Mouse (Mus musculus) midbrain, embryonic 12.5 days (tissue): ENCODE data around the gene Itk. TPM values are rescaled to one million over a fixed set of nuclear protein-coding genes. Genes with fewer than 3 reads are reported as not detected.
A peak's percentile ranks its signal among the peaks of the same experiment; 100 is the strongest.

ENCODE experiments used
- ATAC-seq: fragments of 200-750 bp; cut with Nextera tagmentation; 2 replicates; pipeline ENCODE4 v1.8.0; 2017; ENCODE audit warnings: low read depth, moderate TSS enrichment, moderate library complexity; ENCODE audit not compliant: low FRiP score
- H3K27ac ChIP-seq: fragments of 300-500 bp; sonication (generic); replicated peaks from 2 replicates; pipeline ENCODE4 v1.5.1; 2016; ENCODE audit warnings: mild to moderate bottlenecking
- H3K27me3 ChIP-seq: fragments of 300-500 bp; sonication (generic); 2 replicates; pipeline ENCODE4 v1.6.1; 2016; ENCODE audit warnings: mild to moderate bottlenecking
- H3K36me3 ChIP-seq: fragments of 300-500 bp; sonication (generic); 2 replicates; pipeline ENCODE4 v1.6.1; 2016
- H3K4me1 ChIP-seq: fragments of 300-500 bp; sonication (generic); 2 replicates; pipeline ENCODE4 v1.6.1; 2016
- H3K4me2 ChIP-seq: fragments of 300-500 bp; sonication (generic); replicated peaks from 2 replicates; pipeline ENCODE4 v1.6.1; 2016; ENCODE audit warnings: mild to moderate bottlenecking, moderate library complexity
- H3K4me3 ChIP-seq: fragments of 300-500 bp; sonication (generic); 2 replicates; pipeline ENCODE4 v1.5.1; 2016; ENCODE audit warnings: mild to moderate bottlenecking
- H3K9ac ChIP-seq: fragments of 300-500 bp; sonication (generic); replicated peaks from 2 replicates; pipeline ENCODE4 v1.6.1; 2016; ENCODE audit warnings: mild to moderate bottlenecking, moderate library complexity
- H3K9me3 ChIP-seq: fragments of 300-500 bp; sonication (generic); 2 replicates; pipeline ENCODE4 v1.6.1; 2016; ENCODE audit warnings: mild to moderate bottlenecking
- WGBS: fragments of 180-500 bp; shearing (Covaris S2); methylation state at CpG from one replicate; pipeline ENCODE4 v1.1.7; 2016; 5-methylcytosine and 5-hydroxymethylcytosine counted together
- polyA plus RNA-seq: library from polyadenylated mRNA; unstranded; fragments of >200 nt; fragmentation: Nextera tagmentation; extraction: Ambion mirVana; gene quantifications from 2 replicates; pipeline ENCODE4 v1.2.1, GENCODE M21; 2016

Itk gene
- polyA plus RNA-seq, 1 experiment from 2014 or later = 0.06 TPM

DNA sequence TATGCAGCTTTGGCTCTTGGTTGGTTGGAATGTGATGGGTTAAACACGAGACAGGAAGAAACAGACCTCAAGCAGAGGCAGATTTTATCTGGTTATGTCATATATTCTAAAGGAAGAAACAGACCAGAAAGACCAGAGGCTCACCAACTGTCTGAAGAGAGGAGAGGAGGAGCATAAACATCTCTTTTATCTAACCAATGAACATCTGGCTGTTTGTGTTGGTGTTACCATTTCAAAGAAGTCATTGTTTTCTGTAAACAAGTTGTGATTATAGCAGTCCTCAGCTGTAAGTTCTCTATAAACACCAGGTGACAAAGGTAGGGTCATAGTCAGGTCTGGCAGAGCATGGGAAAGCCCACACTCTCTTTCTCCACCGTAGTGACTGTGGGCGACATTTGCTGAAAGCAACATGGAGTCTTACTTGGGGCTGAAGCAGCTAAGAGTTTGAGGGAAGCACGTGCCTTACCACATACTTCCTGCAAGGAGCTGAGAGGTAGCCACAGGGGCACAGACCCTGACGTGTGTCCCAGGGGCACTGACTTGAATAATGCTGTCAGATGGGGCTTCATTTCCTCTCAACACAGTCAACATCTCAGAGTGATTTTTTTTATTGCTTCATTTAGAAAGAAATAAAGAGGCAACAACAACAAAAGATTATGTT lies 45.3 kb downstream of the Itk start:
- H3K4me3 ChIP-seq = no peak overlapping the region
- H3K27ac ChIP-seq = no peak overlapping the region
- WGBS = 65% methylated on average over 5 of the region's 5 CpGs
- ATAC-seq = no peak
- no peaks in the 10 kb centered on the region for H3K36me3 ChIP-seq
- no peak overlapping the region for H3K4me2 ChIP-seq
- no peak overlapping the region for H3K9ac ChIP-seq
- no peaks in the 10 kb centered on the region for H3K4me1 ChIP-seq
- H3K9me3 ChIP-seq = no peaks in the 10 kb centered on the region
- H3K27me3 ChIP-seq = no peaks in the 10 kb centered on the region

DNA sequence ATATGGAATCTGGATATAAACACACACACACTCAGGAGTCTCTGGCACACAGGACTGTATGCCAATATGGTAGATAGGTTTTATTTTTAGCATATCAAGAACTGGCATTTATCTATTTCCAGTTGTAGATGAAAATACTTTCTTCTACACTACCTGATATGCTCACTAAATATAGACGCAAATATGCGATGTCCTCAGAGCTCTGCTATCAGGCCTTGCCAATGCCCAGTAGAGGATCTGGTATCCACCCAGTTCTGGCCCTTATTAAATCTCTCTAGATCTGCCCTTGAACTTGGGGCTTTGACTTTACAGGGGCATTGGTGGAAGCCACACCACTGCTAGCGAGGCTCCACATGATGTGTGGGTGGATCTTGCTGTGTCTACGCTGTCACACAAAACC lies 47.4 kb downstream of the Itk start:
- H3K9ac ChIP-seq = no peak overlapping the region
- H3K4me3 ChIP-seq = no peak overlapping the region
- H3K4me1 ChIP-seq = no peaks in the 10 kb centered on the region
- no peak overlapping the region for H3K27ac ChIP-seq
- no peaks in the 10 kb centered on the region for H3K27me3 ChIP-seq
- WGBS = 89% methylated on average over 4 of the region's 4 CpGs
- H3K4me2 ChIP-seq = no peak overlapping the region
- no peaks in the 10 kb centered on the region for H3K36me3 ChIP-seq
- H3K9me3 ChIP-seq = no peaks in the 10 kb centered on the region
- ATAC-seq = no peak

DNA sequence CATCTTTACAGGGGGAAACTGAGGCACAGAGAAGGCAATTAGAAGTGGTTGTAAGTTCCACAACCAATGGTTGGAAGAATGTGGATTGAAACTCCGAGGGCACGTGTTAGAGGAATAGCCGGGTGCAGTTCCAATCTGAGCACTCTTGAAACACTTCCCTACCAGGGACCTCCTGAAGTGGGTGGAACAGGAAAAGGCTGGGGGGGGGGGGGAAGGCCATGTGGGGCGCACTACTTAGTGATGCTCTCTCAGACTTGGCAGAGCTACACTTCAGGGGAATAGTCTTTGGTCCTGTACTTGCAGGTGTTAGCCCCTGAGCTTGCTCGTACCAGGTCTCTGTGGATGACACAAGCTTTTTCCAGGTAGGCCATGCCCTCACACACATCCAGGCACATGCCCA lies 53.3 kb downstream of the Itk start:
- no peak overlapping the region for H3K9ac ChIP-seq
- no peak for ATAC-seq
- WGBS = 91% methylated on average over 5 of the region's 5 CpGs

DNA sequence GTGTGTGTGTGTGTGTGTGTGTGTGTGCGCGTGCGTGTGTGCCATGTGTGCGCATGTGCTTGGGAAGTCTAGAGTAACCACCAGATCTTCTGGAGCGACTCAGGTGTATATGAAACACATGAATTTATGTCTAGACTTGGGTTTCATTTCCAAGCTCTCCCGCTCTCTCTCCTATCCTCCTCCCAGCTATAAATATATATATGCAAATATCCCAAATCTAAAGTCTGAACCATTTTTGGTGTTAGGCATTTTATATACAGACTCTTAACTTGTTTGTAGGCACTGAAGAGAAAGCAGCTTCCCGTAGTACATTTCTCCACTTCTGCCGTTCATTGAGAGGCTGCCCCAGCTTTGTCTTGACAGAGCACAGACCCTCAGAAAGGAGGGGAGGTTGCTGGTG lies 57.1 kb downstream of the Itk start:
- Histone ChIP-seq H3K4me3 (no peak overlapping the region), H3K9ac (no peak overlapping the region), H3K9me3 (no peaks in the 10 kb centered on the region), H3K27me3 (no peaks in the 10 kb centered on the region), H3K4me1 (no peaks in the 10 kb centered on the region), H3K4me2 (no peak overlapping the region), H3K36me3 (no peaks in the 10 kb centered on the region), H3K27ac (no peak overlapping the region)
- ATAC-seq = no peak
- WGBS = 88% methylated on average over 8 of the region's 8 CpGs

More for the DNA sequence above, 53.3 kb downstream of the Itk start:
- no peak overlapping the region for H3K4me2 ChIP-seq
- H3K9me3 ChIP-seq = no peaks in the 10 kb centered on the region
- H3K36me3 ChIP-seq = no peaks in the 10 kb centered on the region
- H3K27ac ChIP-seq = no peak overlapping the region
- H3K27me3 ChIP-seq = no peaks in the 10 kb centered on the region
- H3K4me1 ChIP-seq = no peaks in the 10 kb centered on the region
- H3K4me3 ChIP-seq = no peak overlapping the region

DNA sequence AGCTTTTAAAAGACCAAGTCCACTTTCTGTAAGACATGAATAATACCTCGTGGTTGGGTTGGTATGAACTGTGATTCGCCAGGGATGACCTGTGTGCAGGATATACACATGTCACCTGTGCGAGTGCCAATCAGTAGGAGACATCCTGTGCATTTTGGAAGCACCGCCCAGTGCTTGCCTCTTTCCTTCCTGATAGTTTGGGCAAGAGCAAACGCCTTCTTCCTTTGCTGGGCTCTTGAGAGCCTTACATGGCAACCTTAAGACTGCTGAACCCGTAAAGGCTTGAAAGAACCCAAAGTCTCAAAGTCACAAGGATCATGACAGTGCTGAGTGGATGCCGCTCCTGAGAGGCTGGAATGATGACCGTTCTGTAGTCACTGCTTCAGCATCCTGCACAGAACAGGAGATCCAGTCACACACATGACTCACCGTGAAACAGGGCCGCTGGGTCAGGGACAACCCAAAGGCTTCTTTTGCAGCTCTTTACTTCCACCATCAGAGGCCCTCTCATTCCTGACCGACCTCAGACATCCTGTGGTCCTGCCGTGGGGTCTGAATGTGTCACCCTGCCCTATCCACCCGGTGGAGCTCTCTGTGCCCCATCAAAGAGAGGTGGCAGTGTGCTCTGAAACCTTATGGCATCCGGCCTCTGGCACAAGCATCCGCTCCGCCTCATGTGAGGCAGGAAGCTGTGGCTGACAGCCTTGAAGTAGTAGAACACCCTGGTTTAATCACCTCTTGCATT lies 62.9 kb downstream of the Itk start:
- Histone ChIP-seq H3K27me3 (no peaks in the 10 kb centered on the region), H3K4me3 (no peak overlapping the region), H3K9ac (no peak overlapping the region), H3K9me3 (no peaks in the 10 kb centered on the region), H3K27ac (no peak overlapping the region), H3K4me2 (no peak overlapping the region), H3K4me1 (no peaks in the 10 kb centered on the region), H3K36me3 (no peaks in the 10 kb centered on the region)
- no peak for ATAC-seq
- 90% methylated on average over 16 of the region's 16 CpGs for WGBS

DNA sequence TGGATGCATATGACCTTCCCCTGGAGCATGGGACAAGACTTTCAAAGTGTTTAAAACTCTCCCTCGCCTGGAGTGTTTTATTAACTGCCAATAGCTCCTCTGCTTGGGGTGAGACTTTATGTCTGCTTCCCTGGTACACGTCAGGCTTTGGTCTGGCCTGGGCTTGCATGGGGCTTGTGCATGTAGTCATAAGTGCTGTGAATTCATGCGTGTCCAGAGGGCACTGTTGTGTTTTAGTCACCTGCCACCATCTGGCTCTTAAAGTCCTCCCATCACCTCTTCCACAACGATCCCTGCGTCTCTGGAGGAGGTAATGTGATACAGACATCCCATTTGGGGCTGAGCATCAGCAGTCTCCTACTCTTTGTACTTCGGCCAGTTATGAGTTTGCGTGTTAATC lies 67.8 kb downstream of the Itk start:
- Histone ChIP-seq H3K9ac (no peak overlapping the region), H3K27ac (no peak overlapping the region), H3K9me3 (no peaks in the 10 kb centered on the region), H3K4me3 (no peak overlapping the region), H3K4me1 (no peaks in the 10 kb centered on the region), H3K27me3 (no peaks in the 10 kb centered on the region), H3K4me2 (no peak overlapping the region), H3K36me3 (no peaks in the 10 kb centered on the region)
- ATAC-seq = no peak
- WGBS = 85% methylated on average over 7 of the region's 7 CpGs

DNA sequence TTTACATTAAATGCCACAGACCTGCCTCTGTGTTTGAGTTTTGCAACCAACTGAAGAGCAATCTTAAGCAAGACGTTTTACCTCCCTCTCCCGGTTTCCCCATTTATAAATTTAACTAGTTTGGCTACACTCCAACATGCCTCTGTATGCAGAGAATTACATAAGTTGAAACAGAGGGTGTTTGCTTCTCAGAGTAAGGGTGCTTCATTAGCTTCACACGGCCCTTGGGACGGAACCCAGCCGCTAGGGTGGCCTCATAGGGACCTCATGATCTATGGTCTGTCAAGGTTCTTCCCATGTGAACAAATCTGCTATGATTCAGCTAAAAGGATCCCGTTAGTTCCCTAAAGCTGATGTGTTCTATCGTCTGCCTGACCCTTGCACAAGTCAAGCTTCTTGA lies 74.8 kb downstream of the Itk start:
- Histone ChIP-seq H3K27me3 (0 out of 2 replicates have a peak, but pooled peaks cover 9% of the 10 kb centered on the region), H3K4me1 (peaks cover 23% of the 10 kb centered on the region), H3K4me2 (no peak overlapping the region), H3K9me3 (no peaks in the 10 kb centered on the region), H3K9ac (no peak overlapping the region), H3K27ac (no peak overlapping the region), H3K4me3 (no peak overlapping the region), H3K36me3 (no peaks in the 10 kb centered on the region)
- ATAC-seq = no peak
- whole genome bisulfite sequencing = 90% methylated on average over 7 of the region's 7 CpGs

DNA sequence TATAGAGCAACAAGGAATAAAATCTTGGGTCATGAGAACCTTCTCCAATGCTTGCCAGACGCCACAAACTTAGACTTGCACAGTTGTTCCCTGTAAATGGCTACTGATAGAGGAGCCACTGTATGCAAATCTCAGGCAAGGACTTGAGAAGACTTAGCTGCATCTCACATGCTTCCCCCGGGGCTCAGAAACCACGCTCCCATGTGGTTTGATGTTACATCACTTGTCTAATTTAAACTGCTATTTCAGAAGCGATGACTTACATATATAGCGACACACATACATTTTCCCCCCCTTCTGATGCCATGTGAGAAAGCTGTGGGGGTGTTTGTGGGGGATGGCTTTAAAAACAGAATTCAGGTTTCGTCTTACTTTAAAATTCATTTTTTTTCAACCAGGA lies 75.5 kb downstream of the Itk start:
- H3K9me3 ChIP-seq = no peaks in the 10 kb centered on the region
- peaks cover 30% of the 10 kb centered on the region for H3K4me1 ChIP-seq
- H3K9ac ChIP-seq = no peak overlapping the region
- no peak overlapping the region for H3K4me2 ChIP-seq
- H3K4me3 ChIP-seq = no peak overlapping the region
- no peak for ATAC-seq
- 0 out of 2 replicates have a peak, but pooled peaks cover 9% of the 10 kb centered on the region for H3K27me3 ChIP-seq
- whole genome bisulfite sequencing = 90% methylated on average over 6 of the region's 6 CpGs
- no peaks in the 10 kb centered on the region for H3K36me3 ChIP-seq
- no peak overlapping the region for H3K27ac ChIP-seq

DNA sequence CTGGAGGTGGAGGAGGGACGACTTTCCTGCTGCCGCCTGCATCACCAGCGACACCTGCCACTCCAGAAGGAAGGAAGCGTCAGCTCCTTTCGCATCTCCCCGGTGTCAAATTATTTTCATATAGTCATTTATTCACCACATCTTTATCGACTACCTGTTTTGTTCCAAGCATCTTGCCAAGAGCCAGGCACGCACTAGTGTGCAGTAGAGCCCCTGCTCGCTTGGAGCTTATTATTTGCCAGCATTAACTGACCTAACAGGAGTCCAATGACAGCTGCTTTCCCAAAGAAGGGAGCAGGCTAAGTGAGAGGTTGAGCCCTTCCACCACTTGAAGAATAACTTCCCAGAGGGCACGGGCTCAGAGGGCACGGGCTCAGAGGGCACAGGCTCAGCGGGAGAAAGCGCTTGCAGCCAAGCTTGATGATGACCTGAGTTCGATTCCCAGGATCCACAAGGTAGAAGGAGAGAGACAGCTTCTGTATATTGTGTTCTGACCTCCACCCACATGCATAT lies 76.7 kb downstream of the Itk start, which contains the start of gene Cyfip2:
Gene Cyfip2 (minus strand): TSS at position 337 of the 513 bp plus-strand sequence.
- Histone ChIP-seq H3K9me3 (no peaks in the 10 kb centered on the region), H3K27ac (peak within 1 kb of the TSS; percentile 86), H3K4me3 (peak within 1 kb of the TSS; percentile 90), H3K27me3 (0 out of 2 replicates have a peak, but pooled peaks cover 9% of the 10 kb centered on the region), H3K9ac (peak within 1 kb of the TSS; percentile 90), H3K36me3 (no peaks in the 10 kb centered on the region), H3K4me1 (peaks cover 31% of the 10 kb centered on the region), H3K4me2 (peak within 1 kb of the TSS; percentile 91)
- WGBS = 3% methylated on average over 14 of the region's 14 CpGs
- peak; percentile 31 for ATAC-seq

DNA sequence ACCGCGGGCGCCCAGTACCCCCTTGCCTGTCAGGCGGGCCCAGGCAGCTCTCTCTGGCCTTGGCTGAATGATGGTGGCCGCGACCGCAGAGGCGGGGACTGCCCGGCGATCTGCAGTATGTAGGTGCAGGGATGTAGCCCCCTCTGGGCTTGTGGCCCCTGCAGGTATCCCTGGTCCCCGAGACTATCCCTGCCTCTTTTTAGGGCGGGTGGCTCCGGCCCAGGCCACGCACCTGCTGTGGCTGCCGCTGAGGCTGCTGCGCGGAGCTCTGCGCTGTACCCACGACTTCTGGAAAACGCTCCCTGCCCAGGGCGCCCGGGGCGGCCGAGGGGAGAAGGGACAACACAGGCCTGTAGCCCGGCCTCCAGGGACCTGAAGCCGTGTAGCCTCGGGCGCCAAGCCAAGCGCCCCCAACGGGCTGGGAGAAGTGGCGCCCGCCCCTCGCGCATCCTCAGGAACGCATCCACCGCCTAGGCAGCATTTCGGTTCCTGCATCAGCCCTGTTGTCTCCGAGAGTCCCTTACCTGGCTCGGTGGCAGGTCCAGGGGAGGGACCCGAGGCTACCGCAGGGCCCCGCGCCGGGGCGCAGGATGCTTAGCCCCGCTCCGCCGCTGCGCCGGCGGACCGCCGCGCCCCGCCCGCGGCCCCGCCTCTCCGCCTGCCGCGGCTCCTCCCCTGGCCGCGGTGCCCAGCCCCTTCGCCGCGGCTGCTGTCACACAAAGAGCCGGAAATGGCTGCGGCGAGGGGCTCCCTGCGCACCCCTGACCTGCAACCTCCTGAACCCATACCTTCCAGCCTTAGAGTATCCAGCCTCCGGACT lies 77.4 kb downstream of the Itk start:
- Histone ChIP-seq H3K36me3 (no peaks in the 10 kb centered on the region), H3K4me2 (peak overlapping the region; percentile 91), H3K4me1 (peaks cover 31% of the 10 kb centered on the region), H3K9me3 (no peaks in the 10 kb centered on the region), H3K27me3 (0 out of 2 replicates have a peak, but pooled peaks cover 9% of the 10 kb centered on the region), H3K27ac (peak overlapping the region; percentile 86), H3K4me3 (peak overlapping the region; percentile 90), H3K9ac (peak overlapping the region; percentile 90)
- WGBS = 2% methylated on average over 61 of the region's 71 CpGs
- ATAC-seq = peak; percentile 90

DNA sequence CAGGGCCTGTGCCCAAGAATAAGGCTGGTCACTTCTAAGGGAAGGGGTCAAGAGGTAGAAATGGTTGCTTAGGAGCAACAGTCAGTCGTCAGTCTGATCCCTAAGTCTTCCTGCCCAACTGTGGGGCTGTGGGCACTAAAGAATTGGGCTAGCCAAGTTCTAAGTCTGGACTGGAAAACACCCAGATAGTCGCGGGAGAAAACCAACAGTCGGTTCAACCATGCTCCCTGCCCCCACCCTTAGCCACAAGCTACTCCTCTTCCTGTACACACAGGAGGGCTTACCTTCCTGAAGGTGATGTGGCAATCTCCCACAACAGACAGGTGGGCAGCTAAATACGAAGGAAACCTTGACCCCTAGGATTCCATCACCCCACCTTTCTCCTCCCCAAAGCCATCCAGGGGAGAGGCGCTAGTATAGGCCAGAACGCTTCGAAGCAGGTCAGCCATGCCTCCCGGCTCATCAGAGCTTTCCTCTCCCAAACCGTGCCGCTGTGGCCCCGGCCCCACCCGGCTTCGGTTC lies 78.1 kb downstream of the Itk start:
- Histone ChIP-seq H3K4me2 (peak overlapping the region; percentile 91), H3K36me3 (no peaks in the 10 kb centered on the region), H3K9ac (peak overlapping the region; percentile 90), H3K9me3 (no peaks in the 10 kb centered on the region), H3K27ac (peak overlapping the region; percentile 86), H3K27me3 (0 out of 2 replicates have a peak, but pooled peaks cover 9% of the 10 kb centered on the region), H3K4me1 (peaks cover 34% of the 10 kb centered on the region), H3K4me3 (peak overlapping the region; percentile 90)
- 4% methylated on average over 14 of the region's 14 CpGs for WGBS
- ATAC-seq = peak; percentile 0; the same call in 1 of the 2 replicates
